Mouse (Mus musculus) liver, embryonic 11.5 days (tissue): Measurements from ENCODE around the gene Selenon. TPM values are rescaled to one million over a fixed set of nuclear protein-coding genes. Genes with fewer than 3 reads are reported as not detected.

Source experiments
- ATAC-seq: fragments of 200-750 bp; cut with Nextera tagmentation; replicated peaks from 2 replicates; pipeline ENCODE4 v1.8.0; 2017; ENCODE audit warnings: moderate number of reproducible peaks, mild to moderate bottlenecking, moderate TSS enrichment, moderate library complexity; ENCODE audit not compliant: low FRiP score
- DNase-seq: peaks from one replicate; pipeline ENCODE4 v3.0.0-alpha.2; 2017; ENCODE audit warnings: low spot score
- H3K27ac ChIP-seq: fragments of 300-500 bp; sonication (generic); 2 replicates; pipeline ENCODE4 v1.5.1; 2014; ENCODE audit warnings: mild to moderate bottlenecking, low read depth, low read length, control low read depth
- H3K27me3 ChIP-seq: fragments of 300-500 bp; sonication (generic); replicated peaks from 2 replicates; pipeline ENCODE4 v1.6.1; 2014; ENCODE audit warnings: low read length, mixed read lengths; ENCODE audit not compliant: control insufficient read depth, insufficient read depth
- H3K36me3 ChIP-seq: fragments of 300-500 bp; sonication (generic); 2 replicates; pipeline ENCODE4 v1.6.1; 2014; ENCODE audit warnings: mild to moderate bottlenecking, low read length, moderate library complexity, mixed read lengths; ENCODE audit not compliant: control insufficient read depth, insufficient read depth
- H3K4me1 ChIP-seq: fragments of 300-500 bp; sonication (generic); replicated peaks from 2 replicates; pipeline ENCODE4 v1.6.1; 2014; ENCODE audit warnings: low read length, mixed read lengths; ENCODE audit not compliant: control insufficient read depth, insufficient read depth
- H3K4me2 ChIP-seq: fragments of 300-500 bp; sonication (generic); 2 replicates; pipeline ENCODE4 v1.6.1; 2014; ENCODE audit warnings: mild to moderate bottlenecking, control low read depth, moderate library complexity
- H3K4me3 ChIP-seq: fragments of 300-500 bp; sonication (generic); 2 replicates; pipeline ENCODE4 v1.5.1; 2014; ENCODE audit warnings: low read depth, low read length, control low read depth
- H3K9ac ChIP-seq: fragments of 300-500 bp; sonication (generic); 2 replicates; pipeline ENCODE4 v1.6.1; 2014; ENCODE audit warnings: low read depth, low read length, control low read depth
- H3K9me3 ChIP-seq: fragments of 300-500 bp; sonication (generic); 2 replicates; pipeline ENCODE4 v1.6.1; 2016; ENCODE audit warnings: low read length, inconsistent platforms, mixed read lengths; ENCODE audit not compliant: control insufficient read depth
- WGBS: fragments of 180-500 bp; shearing (Covaris S2); extraction: QIAGEN DNeasy Blood & Tissue Kit; methylation state at CpG from one replicate; pipeline ENCODE4 v1.1.7; 2014; 5-methylcytosine and 5-hydroxymethylcytosine counted together
- polyA plus RNA-seq: library from polyadenylated mRNA; unstranded; fragments of >200 nt; fragmentation: Nextera tagmentation; extraction: Ambion mirVana; gene quantifications from 2 replicates; pipeline ENCODE4 v1.2.1, GENCODE M21; 2014

Gene Selenon
- polyA plus RNA-seq, 1 experiment from 2014 or later, result 13.1 TPM

- Histone ChIP-seq H3K27me3 (no peaks in the 10 kb centered on the region), H3K4me2 (no peak overlapping the region), H3K4me3 (no peak overlapping the region), H3K9me3 (no peaks in the 10 kb centered on the region), H3K9ac (no peak overlapping the region), H3K27ac (no peak overlapping the region), H3K36me3 (0 out of 2 replicates have a peak, but pooled peaks cover 2% of the 10 kb centered on the region), H3K4me1 (peaks cover 4% of the 10 kb centered on the region)
- DNase-seq (no peak), ATAC-seq (no peak)
- 81% methylated on average over 10 of the region's 10 CpGs for WGBS
These were observed 38.4 kb upstream of the Selenon start for GRCm38 (mm10) chr4:134590227-134590926.

GRCm38 (mm10) chr4:134589786-134590185 is 37.8 kb upstream of the Selenon start:
- DNase-seq, result no peak
- ATAC-seq, result no peak
- 0 out of 2 replicates have a peak, but pooled peaks cover 2% of the 10 kb centered on the region for H3K36me3 ChIP-seq
- no peaks in the 10 kb centered on the region for H3K9me3 ChIP-seq
- peaks cover 4% of the 10 kb centered on the region for H3K4me1 ChIP-seq
- no peak overlapping the region for H3K9ac ChIP-seq
- H3K27me3 ChIP-seq, result no peaks in the 10 kb centered on the region
- H3K4me3 ChIP-seq, result no peak overlapping the region
- H3K4me2 ChIP-seq, result no peak overlapping the region
- no peak overlapping the region for H3K27ac ChIP-seq
- 81% methylated on average over 9 of the region's 9 CpGs for WGBS

GRCm38 (mm10) chr4:134588951-134589350 is 37.0 kb upstream of the Selenon start:
- 0 out of 2 replicates have a peak, but pooled peaks cover 2% of the 10 kb centered on the region for H3K36me3 ChIP-seq
- no peak overlapping the region for H3K4me3 ChIP-seq
- no peak overlapping the region for H3K27ac ChIP-seq
- H3K9ac ChIP-seq, result no peak overlapping the region
- no peaks in the 10 kb centered on the region for H3K27me3 ChIP-seq
- WGBS, result 86% methylated on average over 5 of the region's 5 CpGs
- ATAC-seq (no peak), DNase-seq (no peak)
- H3K4me1 ChIP-seq, result peaks cover 4% of the 10 kb centered on the region
- H3K4me2 ChIP-seq, result no peak overlapping the region
- no peaks in the 10 kb centered on the region for H3K9me3 ChIP-seq

DNA sequence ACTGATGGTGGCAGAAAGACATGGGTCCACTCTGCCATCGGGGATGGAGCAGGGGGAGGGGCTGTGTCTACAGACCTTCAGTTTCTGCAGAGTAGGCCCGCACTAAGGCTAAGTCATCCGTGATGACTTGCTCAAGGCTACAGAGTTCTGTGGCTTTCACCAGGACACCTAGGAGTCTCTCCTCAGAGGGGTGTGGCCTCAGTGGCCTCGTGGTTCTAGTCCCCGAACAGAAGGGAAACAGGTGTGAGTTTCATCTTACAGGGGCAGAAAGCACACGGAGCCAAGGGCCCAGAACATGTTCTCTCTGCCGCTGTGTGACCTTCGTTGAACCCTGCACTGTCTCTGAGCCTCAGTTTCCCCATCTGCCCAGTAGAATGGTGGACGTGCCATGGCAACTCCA is 36.3 kb upstream of the Selenon start:
- no peaks in the 10 kb centered on the region for H3K9me3 ChIP-seq
- 0 out of 2 replicates have a peak, but pooled peaks cover 2% of the 10 kb centered on the region for H3K36me3 ChIP-seq
- no peak overlapping the region for H3K4me2 ChIP-seq
- ATAC-seq, result no peak
- WGBS, result 78% methylated on average over 9 of the region's 9 CpGs
- no peak overlapping the region for H3K27ac ChIP-seq
- H3K27me3 ChIP-seq, result no peaks in the 10 kb centered on the region
- no peak overlapping the region for H3K4me3 ChIP-seq
- no peak overlapping the region for H3K9ac ChIP-seq
- no peak for DNase-seq
- peaks cover 4% of the 10 kb centered on the region for H3K4me1 ChIP-seq

DNA sequence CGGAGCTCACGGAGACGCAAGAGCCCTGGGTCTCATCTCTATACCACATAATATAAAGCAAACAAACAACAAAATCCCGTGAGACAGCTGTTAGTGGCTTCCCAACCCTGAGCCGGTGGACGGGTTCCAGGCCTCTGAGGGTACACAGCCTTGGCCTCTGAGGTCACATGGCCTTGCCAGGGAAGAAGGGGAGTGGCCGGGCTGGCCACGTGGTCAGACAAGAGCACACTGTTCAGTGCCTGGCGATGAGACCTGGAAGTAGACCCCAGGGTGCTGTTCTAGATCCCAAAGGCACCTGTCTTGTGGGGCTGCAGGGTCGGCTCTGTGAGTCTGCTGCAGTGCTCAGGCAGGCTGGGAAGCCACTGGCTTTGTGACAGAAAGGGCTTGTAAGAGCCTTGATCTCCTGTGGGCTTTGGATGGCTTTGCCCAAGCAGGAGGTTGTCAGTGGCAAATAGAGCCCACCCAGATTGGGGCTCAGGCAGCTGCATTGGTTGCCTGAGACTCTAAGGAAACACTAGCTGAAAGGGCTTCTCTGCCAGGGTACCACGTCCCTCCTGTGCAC is 35.8 kb upstream of the Selenon start:
- Histone ChIP-seq H3K9ac (no peak overlapping the region), H3K27me3 (no peaks in the 10 kb centered on the region), H3K36me3 (0 out of 2 replicates have a peak, but pooled peaks cover 2% of the 10 kb centered on the region), H3K9me3 (no peaks in the 10 kb centered on the region), H3K4me3 (no peak overlapping the region), H3K4me2 (no peak overlapping the region), H3K4me1 (peaks cover 4% of the 10 kb centered on the region), H3K27ac (no peak overlapping the region)
- WGBS, result 62% methylated on average over 11 of the region's 11 CpGs
- DNase-seq (no peak), ATAC-seq (no peak; the same call in 1 of the 2 replicates)

- Histone ChIP-seq H3K27me3 (no peaks in the 10 kb centered on the region), H3K36me3 (0 out of 2 replicates have a peak, but pooled peaks cover 2% of the 10 kb centered on the region), H3K27ac (no peak overlapping the region), H3K9me3 (no peaks in the 10 kb centered on the region), H3K9ac (no peak overlapping the region), H3K4me2 (no peak overlapping the region), H3K4me1 (peaks cover 4% of the 10 kb centered on the region), H3K4me3 (no peak overlapping the region)
- ATAC-seq (no peak), DNase-seq (no peak)
- 68% methylated on average over 1 of the region's 1 CpGs for WGBS
These were observed 34.7 kb upstream of the Selenon start for GRCm38 (mm10) chr4:134586631-134587030.

- Histone ChIP-seq H3K4me1 (peaks cover 4% of the 10 kb centered on the region), H3K4me3 (no peak overlapping the region), H3K9me3 (no peaks in the 10 kb centered on the region), H3K4me2 (no peak overlapping the region), H3K27ac (no peak overlapping the region), H3K36me3 (0 out of 2 replicates have a peak, but pooled peaks cover 2% of the 10 kb centered on the region), H3K9ac (no peak overlapping the region), H3K27me3 (no peaks in the 10 kb centered on the region)
- DNase-seq (no peak), ATAC-seq (no peak)
- WGBS, result 86% methylated on average over 7 of the region's 7 CpGs
These were observed 34.2 kb upstream of the Selenon start for GRCm38 (mm10) chr4:134586126-134586525.

DNA sequence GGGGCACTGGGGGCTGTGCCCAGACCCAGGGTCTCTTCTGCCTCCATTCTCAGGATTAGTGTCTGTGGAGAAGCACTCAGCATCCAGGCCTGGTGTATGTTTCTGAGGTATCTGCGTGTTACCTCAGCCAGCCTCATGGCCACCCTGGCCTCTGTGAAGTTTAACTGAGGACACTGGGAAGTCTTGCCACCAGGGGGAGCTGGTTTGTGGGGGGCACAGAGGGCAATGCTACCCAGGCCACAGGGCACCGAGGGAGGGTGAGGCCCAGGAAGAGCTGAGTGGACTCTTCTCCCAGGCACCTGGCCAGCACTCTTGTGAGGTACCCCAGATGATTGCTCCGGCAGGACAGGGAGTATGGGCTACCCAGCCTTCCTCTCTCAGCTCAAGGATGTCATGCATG is 31.5 kb upstream of the Selenon start:
- Histone ChIP-seq H3K27ac (no peak overlapping the region), H3K36me3 (no peaks in the 10 kb centered on the region), H3K9me3 (no peaks in the 10 kb centered on the region), H3K27me3 (no peaks in the 10 kb centered on the region), H3K9ac (no peak overlapping the region), H3K4me1 (peaks cover 18% of the 10 kb centered on the region), H3K4me2 (no peak overlapping the region), H3K4me3 (no peak overlapping the region)
- ATAC-seq (no peak), DNase-seq (no peak)
- 58% methylated on average over 3 of the region's 3 CpGs for WGBS

DNA sequence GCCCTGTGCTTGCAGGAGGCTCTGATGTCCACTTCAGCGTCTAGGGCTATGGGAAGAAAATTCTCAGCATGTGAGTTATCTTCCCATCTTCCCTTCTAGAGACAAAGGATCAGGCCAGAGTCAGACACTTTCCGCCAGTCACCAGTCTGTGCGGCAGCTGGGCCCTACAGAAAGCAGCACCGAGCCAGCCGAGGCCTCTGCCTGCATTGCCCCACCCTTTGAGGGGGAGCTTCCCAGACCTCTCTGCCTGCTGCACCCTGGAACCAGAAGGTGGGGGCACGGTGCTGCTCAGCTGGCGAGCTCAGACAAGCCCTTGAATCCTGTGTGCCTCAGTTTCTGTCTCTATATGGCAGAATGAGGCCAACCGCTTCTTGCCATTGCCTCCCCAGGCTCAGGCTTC is 29.4 kb upstream of the Selenon start:
- WGBS, result 68% methylated on average over 8 of the region's 8 CpGs
- no peak overlapping the region for H3K27ac ChIP-seq
- no peak overlapping the region for H3K9ac ChIP-seq
- peaks cover 16% of the 10 kb centered on the region for H3K4me1 ChIP-seq
- H3K36me3 ChIP-seq, result no peaks in the 10 kb centered on the region
- H3K27me3 ChIP-seq, result no peaks in the 10 kb centered on the region
- H3K9me3 ChIP-seq, result no peaks in the 10 kb centered on the region
- ATAC-seq, result no peak
- no peak for DNase-seq
- H3K4me3 ChIP-seq, result no peak overlapping the region
- H3K4me2 ChIP-seq, result no peak overlapping the region
